Mouse (Mus musculus) cerebellum, adult 2 months (tissue): ENCODE data around the gene Cdh24.

ENCODE experiments used
- CTCF ChIP-seq: fragments of 200-500 bp; IDR thresholded peaks from 2 replicates; pipeline ENCODE4 v1.5.1; 2011; ENCODE audit warnings: low read depth, mild to moderate bottlenecking, control low read depth, low read length, moderate library complexity, borderline replicate concordance; ENCODE audit not compliant: insufficient read depth
- POLR2A ChIP-seq: fragments of 200-500 bp; IDR thresholded peaks from 2 replicates; pipeline ENCODE4 v1.6.1; 2011; ENCODE audit warnings: low read length, control low read depth, borderline replicate concordance; ENCODE audit not compliant: insufficient read depth

- TF ChIP-seq CTCF (peak; percentile 52; the same call in 1 of the 2 replicates), POLR2A (no peak)
Measured at GRCm38 (mm10) chr14:54597084-54597483, 44.1 kb downstream of the Cdh24 start.
